ENCODE assay signal across 11 mouse cellular contexts in the genomic region with DNA sequence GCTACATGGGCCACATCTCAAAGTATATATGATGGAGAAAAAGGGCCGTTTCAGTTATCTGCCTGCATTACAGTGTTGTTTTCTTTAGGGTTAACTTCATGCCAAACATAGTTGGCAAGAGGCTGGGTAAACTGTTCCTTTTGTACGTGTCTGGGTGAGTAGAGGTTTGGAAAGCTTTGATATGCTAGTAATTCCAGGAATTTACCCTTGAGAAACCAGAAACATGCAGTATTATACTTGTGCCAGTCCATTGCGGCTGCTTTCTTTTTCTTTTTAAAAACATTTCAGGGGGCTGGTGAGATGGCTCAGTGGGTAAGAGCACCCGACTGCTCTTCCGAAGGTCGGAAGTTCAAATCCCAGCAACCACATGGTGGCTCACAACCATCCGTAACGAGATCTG. TPM values are rescaled to one million over a fixed set of nuclear protein-coding genes. Genes with fewer than 3 reads are reported as not detected.
A peak's percentile ranks its signal among the peaks of the same experiment; 100 is the strongest.
DNase-seq lines count a peak whose midpoint lies in the region; ATAC-seq lines count a peak whose summit lies in the region.
"Had no signal": no experiment of that assay in that cellular context is flagged by ENCODE, and none has a peak within 500 bp of the region (broad histone marks: within the 10 kb centered on the region; RNA-seq: fewer than 3 reads in every experiment).

No protein-coding gene starts in this region.

- peaks cover 23% of the 10 kb centered on the region for H3K36me3 ChIP-seq in heart, embryonic 13.5 days
- H3K36me3 ChIP-seq in forebrain, embryonic 15.5 days = peaks cover 26% of the 10 kb centered on the region
- H3K36me3 ChIP-seq in midbrain, embryonic 10.5 days = peaks cover 28% of the 10 kb centered on the region

- no peak overlapping the region; the same call in 1 of the 2 replicates for H3K9ac ChIP-seq in heart, embryonic 13.5 days
- H3K9ac ChIP-seq in forebrain, embryonic 15.5 days (replicated peaks) = peak overlapping the region; percentile 88

- peaks cover 3% of the 10 kb centered on the region; the same call in 1 of the 2 replicates for H3K9me3 ChIP-seq in heart, embryonic 13.5 days
- no peaks in the 10 kb centered on the region for H3K9me3 ChIP-seq in forebrain, embryonic 15.5 days
- peaks cover 25% of the 10 kb centered on the region for H3K9me3 ChIP-seq in midbrain, embryonic 10.5 days (replicated peaks)

- no peak for ATAC-seq in heart, embryonic 13.5 days (ENCODE audit: extremely low read depth, insufficient number of reproducible peaks, low FRiP score, low TSS enrichment)
- no peak for ATAC-seq in forebrain, embryonic 15.5 days (replicated peaks)

- peaks cover 31% of the 10 kb centered on the region for H3K4me1 ChIP-seq in heart, embryonic 13.5 days
- peaks cover 34% of the 10 kb centered on the region for H3K4me1 ChIP-seq in forebrain, embryonic 15.5 days
- H3K4me1 ChIP-seq in midbrain, embryonic 10.5 days = peaks cover 42% of the 10 kb centered on the region

- peak overlapping the region; percentile 57; the same call in 1 of the 2 replicates for H3K27ac ChIP-seq in heart, embryonic 13.5 days (replicated peaks)
- H3K27ac ChIP-seq in forebrain, embryonic 15.5 days (replicated peaks) = peak overlapping the region; percentile 62
- no peak overlapping the region for H3K27ac ChIP-seq in midbrain, embryonic 10.5 days (replicated peaks)

- DNase-seq in heart, postnatal 14 days = no peak
- DNase-seq in 3T3-L1 (ENCODE audit: low read depth, low spot score) = peak; percentile 55
- DNase-seq in midbrain, embryonic 10.5 days (ENCODE audit: low spot score) = no peak
- DNase-seq in layer of hippocampus, adult 11-12 months (ENCODE audit: low spot score) = no peak
- no peak for DNase-seq in thymus, postnatal 0 days (ENCODE audit: low spot score)
- no peak for DNase-seq in urinary bladder, postnatal 36 days (ENCODE audit: low spot score in 2 of 2)

- 57% methylated on average over 8 of the region's 8 CpGs for WGBS in heart, embryonic 13.5 days
- WGBS in forebrain, embryonic 15.5 days = 64% methylated on average over 8 of the region's 8 CpGs
- WGBS in midbrain, embryonic 10.5 days = 78% methylated on average over 8 of the region's 8 CpGs

- H3K27me3 ChIP-seq in heart, embryonic 13.5 days (replicated peaks) = peaks cover 32% of the 10 kb centered on the region
- H3K27me3 ChIP-seq in forebrain, embryonic 15.5 days = no peaks in the 10 kb centered on the region
- H3K27me3 ChIP-seq in midbrain, embryonic 10.5 days (ENCODE audit: low read depth, poor library complexity, severe bottlenecking) = peaks cover 33% of the 10 kb centered on the region

- H3K4me2 ChIP-seq in heart, embryonic 13.5 days = peak overlapping the region; percentile 76
- H3K4me2 ChIP-seq in forebrain, embryonic 15.5 days (replicated peaks) = peak overlapping the region; percentile 85

- intact Hi-C loops in heart, postnatal 14 days (cut with DNase I) = loop anchor here (2.0 kb wide), 1 partner anchor 16 kb away; no protein-coding TSS in a partner anchor

- H3K4me3 ChIP-seq in heart, embryonic 13.5 days = peak overlapping the region; percentile 83
- H3K4me3 ChIP-seq in forebrain, embryonic 15.5 days = peak overlapping the region; percentile 72
- peak overlapping the region; percentile 78 for H3K4me3 ChIP-seq in midbrain, embryonic 10.5 days

RNA-seq across cellular contexts. Expression of a gene that starts 1.0 kb away (rescaled TPM):
- 20.8 and 25.7 TPM in 2 replicates for polyA plus RNA-seq in heart, embryonic 13.5 days (2015; fragmentation: Nextera tagmentation; extraction: Ambion mirVana)
- 10 to 100 TPM; 14.3 to 18.1 TPM for total RNA-seq in heart, postnatal 14 days (2021)
- polyA plus RNA-seq in forebrain, embryonic 15.5 days (2015; fragmentation: Nextera tagmentation; extraction: Ambion mirVana) = 58.9 and 60.9 TPM in 2 replicates
- polyA plus RNA-seq in midbrain, embryonic 10.5 days (2016; fragmentation: Nextera tagmentation; extraction: Ambion mirVana) = 26.2 and 35.6 TPM in 2 replicates
- polyA plus RNA-seq in thymus, postnatal 0 days (2015; fragmentation: Nextera tagmentation; extraction: Ambion mirVana) = 18.7 and 22.3 TPM in 2 replicates

RNA-seq across cellular contexts. Expression of a gene that starts 17.3 kb away (rescaled TPM):
- polyA plus RNA-seq in heart, embryonic 13.5 days (2015; fragmentation: Nextera tagmentation; extraction: Ambion mirVana) = 10.7 and 12.3 TPM in 2 replicates
- total RNA-seq in heart, postnatal 14 days (2021) = 1 to 10 TPM; 8.1 to 8.6 TPM
- polyA plus RNA-seq in forebrain, embryonic 15.5 days (2015; fragmentation: Nextera tagmentation; extraction: Ambion mirVana) = 11.6 and 12.5 TPM in 2 replicates
- polyA plus RNA-seq in midbrain, embryonic 10.5 days (2016; fragmentation: Nextera tagmentation; extraction: Ambion mirVana) = 7.1 and 9.1 TPM in 2 replicates
- 14.9 and 18.2 TPM in 2 replicates for polyA plus RNA-seq in thymus, postnatal 0 days (2015; fragmentation: Nextera tagmentation; extraction: Ambion mirVana)

RNA-seq across cellular contexts. Expression of a gene that starts 17.6 kb away (rescaled TPM):
- 25.6 and 28.4 TPM in 2 replicates for polyA plus RNA-seq in heart, embryonic 13.5 days (2015; fragmentation: Nextera tagmentation; extraction: Ambion mirVana)
- total RNA-seq in heart, postnatal 14 days (2021) = 10 to 100 TPM; 17.0 to 20.2 TPM
- 52.1 TPM in 2 replicates for polyA plus RNA-seq in forebrain, embryonic 15.5 days (2015; fragmentation: Nextera tagmentation; extraction: Ambion mirVana)
- 56.7 and 58.1 TPM in 2 replicates for polyA plus RNA-seq in midbrain, embryonic 10.5 days (2016; fragmentation: Nextera tagmentation; extraction: Ambion mirVana)
- polyA plus RNA-seq in thymus, postnatal 0 days (2015; fragmentation: Nextera tagmentation; extraction: Ambion mirVana) = 32.3 and 33.5 TPM in 2 replicates

RNA-seq across cellular contexts. Expression of a gene that starts 18.4 kb away (rescaled TPM):
- not detected in 2 replicates for polyA plus RNA-seq in heart, embryonic 13.5 days (2015; fragmentation: Nextera tagmentation; extraction: Ambion mirVana)
- total RNA-seq in heart, postnatal 14 days (2021) = not detected
- 0.89 TPM in 1 of 2 replicates, not detected in the other for polyA plus RNA-seq in forebrain, embryonic 15.5 days (2015; fragmentation: Nextera tagmentation; extraction: Ambion mirVana)
- 1.2 and 1.5 TPM in 2 replicates for polyA plus RNA-seq in midbrain, embryonic 10.5 days (2016; fragmentation: Nextera tagmentation; extraction: Ambion mirVana)
- polyA plus RNA-seq in thymus, postnatal 0 days (2015; fragmentation: Nextera tagmentation; extraction: Ambion mirVana) = 2.9 and 5.4 TPM in 2 replicates
- total RNA-seq: adrenal gland, postnatal 4 days had no signal
- polyA plus RNA-seq: erythroblast, embryonic 14.5 days; large intestine, adult 2 months had no signal

RNA-seq across cellular contexts. Expression of a gene that starts 23.2 kb away (rescaled TPM):
- polyA plus RNA-seq in heart, embryonic 13.5 days (2015; fragmentation: Nextera tagmentation; extraction: Ambion mirVana) = 3.8 and 4.4 TPM in 2 replicates
- 10 to 100 TPM; 18.2 to 19.9 TPM for total RNA-seq in heart, postnatal 14 days (2021)
- polyA plus RNA-seq in forebrain, embryonic 15.5 days (2015; fragmentation: Nextera tagmentation; extraction: Ambion mirVana) = 6.1 and 6.5 TPM in 2 replicates
- 5.2 and 5.5 TPM in 2 replicates for polyA plus RNA-seq in midbrain, embryonic 10.5 days (2016; fragmentation: Nextera tagmentation; extraction: Ambion mirVana)
- 5.1 and 5.9 TPM in 2 replicates for polyA plus RNA-seq in thymus, postnatal 0 days (2015; fragmentation: Nextera tagmentation; extraction: Ambion mirVana)
